Mouse (Mus musculus) thymus, postnatal 36 days (tissue): ENCODE results near the gene Tmem9.
A peak's percentile ranks its signal among the peaks of the same experiment; 100 is the strongest.

Source experiments
- DNase-seq, 2 experiments: peaks; one replicate each; pipeline ENCODE4 v3.0.0; 2022; ENCODE audit warnings: mixed read lengths in 2 of 2

Tmem9 gene

DNA sequence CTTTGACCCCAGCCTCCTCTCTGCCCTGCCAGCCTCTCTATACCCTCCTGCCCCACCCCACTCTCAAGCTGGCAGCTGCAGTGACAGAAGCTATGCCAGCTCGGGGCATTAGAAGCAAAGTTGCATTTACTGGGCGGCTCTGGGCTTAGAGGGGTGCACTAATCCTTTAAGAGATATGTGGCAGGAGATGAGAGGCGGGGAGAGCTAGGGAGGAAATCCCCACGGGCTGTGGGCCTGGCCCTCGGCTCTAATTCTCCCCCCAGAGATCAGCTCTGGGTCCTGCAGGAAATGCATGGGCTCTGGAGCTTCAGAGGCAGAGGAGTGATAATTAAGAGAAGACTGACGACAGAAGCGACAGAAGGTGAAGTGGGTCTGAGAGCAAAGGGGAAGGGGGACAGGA is 25.0 kb downstream of the Tmem9 start:
- DNase-seq: no peak

DNA sequence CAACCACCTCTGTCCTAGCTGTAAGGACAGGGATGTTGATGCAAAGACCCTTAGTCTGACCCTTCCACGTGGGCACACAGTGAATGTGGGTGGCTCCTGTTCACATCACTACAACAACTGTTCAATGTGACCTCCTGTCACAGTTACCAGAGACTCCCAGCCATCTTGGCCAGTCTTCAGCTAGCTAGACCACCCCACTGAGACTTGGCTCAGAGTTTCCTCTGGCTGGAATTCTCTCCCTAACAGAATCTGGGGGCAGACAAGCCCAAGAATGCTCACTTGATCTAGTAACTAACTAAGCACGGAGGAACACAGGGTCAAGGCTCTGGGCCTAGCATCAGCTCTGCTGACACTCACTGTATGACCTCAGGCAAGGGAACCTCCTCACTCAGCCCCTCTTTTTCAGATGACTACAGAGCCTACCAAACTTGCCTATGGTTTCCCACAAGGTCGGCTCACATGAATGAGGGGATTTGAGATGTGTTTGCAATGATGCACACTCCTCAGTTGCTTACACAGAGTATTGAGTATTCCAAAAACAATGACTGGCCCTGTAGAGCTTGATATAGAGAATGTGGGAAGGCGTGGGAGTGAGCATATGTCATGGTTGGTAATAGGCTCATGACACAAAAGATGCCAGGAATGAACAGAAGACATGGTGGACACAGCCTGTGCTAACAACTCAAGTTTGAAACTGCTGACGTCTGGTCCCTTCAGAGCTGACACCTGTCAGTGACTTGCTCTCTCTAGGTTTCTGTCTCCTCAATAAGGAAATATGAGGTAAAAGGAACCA is 31.0 kb downstream of the Tmem9 start:
- no peak for DNase-seq

DNA sequence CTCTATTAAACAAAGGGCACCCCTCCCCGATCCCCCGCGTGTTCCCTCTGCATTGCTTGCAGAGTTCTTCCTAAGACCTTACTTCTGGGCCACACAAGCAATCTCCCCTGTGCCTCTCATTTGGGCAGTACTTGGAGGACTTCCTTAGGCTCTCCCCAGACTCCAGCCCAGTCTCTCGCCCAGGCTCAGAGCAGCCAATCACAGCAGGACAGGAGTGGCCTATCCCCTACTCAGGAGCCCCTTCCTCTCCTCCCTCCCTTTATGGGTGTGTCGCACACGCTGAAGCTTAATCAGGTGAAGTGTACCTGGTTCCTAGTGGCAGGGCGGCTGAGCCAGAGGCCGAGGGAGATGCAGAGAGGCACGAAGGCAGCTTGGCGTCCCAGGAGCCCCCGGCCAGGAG is 32.5 kb downstream of the Tmem9 start:
- no peak for DNase-seq

DNA sequence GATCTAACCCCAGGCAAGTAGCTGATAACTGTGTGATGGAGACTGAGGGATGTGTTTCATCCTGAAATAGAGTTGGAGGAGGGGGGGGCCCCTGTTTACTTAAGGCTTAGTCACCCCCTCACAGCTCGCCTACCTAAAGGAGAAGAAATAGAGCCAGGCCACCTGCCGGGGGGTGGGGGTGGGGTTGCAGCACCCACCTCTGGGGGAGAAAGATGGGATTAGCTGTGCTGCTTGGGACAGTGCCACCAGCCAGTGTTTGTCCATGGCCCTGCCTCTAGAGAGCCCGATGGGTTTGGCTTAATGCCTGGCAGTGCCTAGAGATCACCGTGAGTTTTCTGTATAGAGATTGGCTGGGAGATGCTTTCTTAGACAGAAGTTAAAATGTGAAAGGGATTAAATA is 32.9 kb downstream of the Tmem9 start:
- no peak for DNase-seq

DNA sequence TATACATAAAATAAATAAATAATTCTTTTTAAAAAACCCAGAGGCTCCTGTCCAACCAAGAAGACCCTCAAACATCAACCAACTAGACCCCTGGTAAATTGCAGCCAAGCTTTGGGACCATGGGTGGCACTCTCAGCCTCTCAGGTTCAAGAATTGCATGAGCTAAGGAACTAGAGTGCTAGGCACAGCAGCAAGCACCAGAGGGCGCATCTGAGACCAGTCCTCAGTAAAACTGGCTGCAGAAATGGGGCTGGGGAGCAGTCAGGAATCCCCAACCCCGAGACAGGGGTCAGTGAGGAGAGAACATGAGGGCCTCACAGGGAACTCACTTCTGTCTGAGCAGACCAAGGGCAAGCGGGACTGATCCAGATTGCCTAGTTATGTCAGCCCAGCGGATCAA is 37.8 kb downstream of the Tmem9 start:
- peak; percentile 60 to 67 for DNase-seq

DNA sequence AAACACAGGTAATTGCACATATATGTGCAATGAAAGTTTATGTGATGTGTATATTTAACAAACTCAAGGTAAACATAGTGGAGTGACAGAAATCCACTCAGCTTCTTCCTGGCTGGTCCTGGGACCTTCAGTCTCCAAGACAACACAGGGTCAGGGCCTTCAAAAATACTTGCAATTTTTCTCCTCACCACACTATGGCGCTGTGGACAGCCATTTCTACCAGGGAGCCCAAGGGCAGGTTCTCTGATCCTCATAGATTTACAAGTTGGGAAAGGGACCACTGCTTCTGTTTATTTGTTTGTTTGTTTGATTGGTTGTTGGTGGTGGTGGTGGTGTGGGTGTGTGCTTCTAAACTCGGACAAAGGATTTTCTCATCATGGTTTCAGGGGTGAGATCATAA is 39.5 kb downstream of the Tmem9 start:
- no peak for DNase-seq

DNA sequence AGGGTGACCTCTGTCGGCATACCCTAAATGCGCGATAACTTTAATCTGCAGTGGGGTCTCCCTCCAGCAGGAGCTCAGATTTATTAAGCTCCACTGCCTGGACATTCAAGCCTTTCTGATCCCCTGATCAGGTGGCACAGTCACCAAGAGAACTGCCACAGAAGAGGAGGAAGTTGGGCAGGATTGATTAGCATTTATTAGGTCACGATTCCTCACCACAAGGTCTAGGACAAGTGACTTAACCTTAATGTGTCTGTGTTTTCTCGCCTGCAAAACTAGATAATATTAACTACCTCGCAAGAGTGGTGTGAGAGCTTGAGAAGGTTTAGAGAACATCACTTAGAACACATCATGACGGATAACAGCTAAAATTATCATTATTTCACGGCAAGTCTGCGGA is 39.9 kb downstream of the Tmem9 start:
- no peak for DNase-seq

DNA sequence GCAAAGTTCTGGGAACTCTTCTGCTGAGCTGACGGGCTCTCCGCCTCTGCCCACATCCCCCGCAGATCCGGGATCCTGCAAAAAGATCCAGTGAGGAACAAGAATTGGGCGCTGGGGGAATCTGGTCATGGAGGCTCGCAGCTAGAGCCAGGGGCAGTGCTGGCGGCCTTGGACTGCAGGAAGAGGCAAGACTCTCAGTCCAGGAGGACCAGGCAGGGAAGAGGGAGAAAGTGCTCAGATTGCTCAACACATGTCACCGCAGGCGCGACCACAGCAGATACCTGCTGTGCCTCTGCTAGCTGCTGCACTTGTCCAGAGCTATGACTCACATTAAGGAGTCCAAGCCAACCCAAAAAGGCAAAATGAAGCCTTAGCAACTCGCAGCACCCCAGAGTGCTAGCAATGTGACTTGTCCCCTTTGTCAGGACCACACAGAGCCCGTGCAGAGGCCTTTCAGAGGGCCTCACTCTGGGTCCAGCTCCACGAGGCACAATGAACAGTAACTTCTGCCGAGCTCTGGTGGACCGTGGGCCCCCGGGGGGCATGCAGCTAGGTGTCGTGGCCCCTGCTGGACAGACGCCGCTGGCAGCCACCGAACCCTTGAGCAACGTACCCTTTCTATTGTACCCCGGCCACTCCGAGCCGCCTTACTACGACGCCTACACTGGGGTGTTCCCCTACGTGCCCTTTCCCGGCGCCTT is 42.5 kb downstream of the Tmem9 start, which contains the start of gene Ascl5:
Gene Ascl5 (plus strand): TSS at position 493 of the 701 bp plus-strand sequence.
- DNase-seq: no peak

DNA sequence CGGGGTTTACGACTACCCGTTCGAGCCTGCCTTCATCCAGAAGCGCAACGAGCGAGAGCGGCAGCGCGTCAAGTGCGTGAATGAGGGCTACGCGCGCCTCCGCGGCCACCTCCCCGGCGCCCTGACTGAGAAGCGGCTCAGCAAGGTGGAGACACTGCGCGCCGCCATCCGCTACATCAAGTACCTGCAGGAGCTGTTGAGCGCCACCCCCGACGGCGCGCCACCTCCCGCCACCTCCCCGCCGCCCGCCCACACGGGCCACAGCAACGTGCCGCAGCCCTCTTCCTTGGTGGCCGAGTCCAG is 43.0 kb downstream of the Tmem9 start:
- DNase-seq: peak; percentile 35 to 43

DNA sequence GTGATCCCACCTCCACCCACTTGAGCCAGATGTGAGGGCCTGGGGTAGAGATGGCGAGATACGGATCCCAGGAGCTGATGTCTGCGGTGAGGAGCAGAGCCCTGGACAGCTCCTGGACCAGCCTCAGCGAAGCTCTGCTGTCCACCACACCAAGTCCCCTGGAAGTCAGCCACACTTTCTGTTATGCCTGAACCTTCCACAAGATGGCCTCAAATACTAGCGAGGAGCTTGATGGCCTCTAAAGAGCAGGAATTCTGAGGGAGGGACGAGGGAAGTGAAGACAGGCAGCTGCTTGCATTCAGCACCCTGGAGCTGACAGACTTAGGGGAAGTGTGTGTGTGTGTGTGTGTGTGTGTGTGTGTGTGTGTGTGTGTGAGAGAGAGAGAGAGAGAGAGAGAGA is 43.5 kb downstream of the Tmem9 start:
- DNase-seq: peak; percentile 13 to 17

DNA sequence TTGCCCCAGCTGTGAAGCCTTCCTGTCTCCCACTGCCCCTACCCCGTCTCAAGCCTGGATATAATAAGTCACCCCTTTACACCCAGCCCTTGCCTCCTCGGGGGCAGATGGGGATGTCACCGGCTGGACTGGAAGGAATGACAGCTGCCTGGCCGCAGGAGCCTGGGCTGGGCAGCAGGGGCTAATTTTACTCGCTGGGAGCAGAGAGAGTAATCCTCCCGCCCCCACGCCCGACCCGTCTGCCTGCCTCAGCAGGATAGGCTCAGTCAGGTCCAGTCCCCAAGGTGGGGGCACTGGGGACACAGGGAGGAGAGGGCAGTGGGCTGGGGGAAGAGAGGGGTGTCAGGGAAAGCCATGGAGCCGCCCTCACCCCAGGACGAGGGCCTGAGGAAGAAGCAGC is 44.6 kb downstream of the Tmem9 start, which contains the start of gene Cacna1s:
Gene Cacna1s (plus strand): TSS at position 204 of the 400 bp plus-strand sequence.
- no peak for DNase-seq

DNA sequence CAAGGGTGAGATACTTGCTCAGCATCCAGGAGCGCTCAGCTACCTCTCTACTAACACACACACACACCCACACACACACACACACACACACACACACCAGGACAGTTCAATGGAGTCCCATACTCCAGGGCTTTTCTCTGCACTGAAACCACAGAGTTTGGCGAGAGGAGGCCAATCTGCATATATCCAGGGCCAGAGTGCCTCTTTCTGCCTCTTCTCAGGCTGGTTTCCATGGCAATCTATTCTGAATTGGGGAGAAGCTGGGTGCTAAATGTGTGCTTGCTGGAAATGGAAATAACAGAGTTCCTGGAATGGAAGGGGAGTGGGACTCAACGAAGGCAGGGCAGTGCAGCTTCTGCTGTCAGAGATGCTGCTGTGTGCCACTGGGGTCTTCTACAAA is 47.8 kb downstream of the Tmem9 start:
- no peak for DNase-seq

DNA sequence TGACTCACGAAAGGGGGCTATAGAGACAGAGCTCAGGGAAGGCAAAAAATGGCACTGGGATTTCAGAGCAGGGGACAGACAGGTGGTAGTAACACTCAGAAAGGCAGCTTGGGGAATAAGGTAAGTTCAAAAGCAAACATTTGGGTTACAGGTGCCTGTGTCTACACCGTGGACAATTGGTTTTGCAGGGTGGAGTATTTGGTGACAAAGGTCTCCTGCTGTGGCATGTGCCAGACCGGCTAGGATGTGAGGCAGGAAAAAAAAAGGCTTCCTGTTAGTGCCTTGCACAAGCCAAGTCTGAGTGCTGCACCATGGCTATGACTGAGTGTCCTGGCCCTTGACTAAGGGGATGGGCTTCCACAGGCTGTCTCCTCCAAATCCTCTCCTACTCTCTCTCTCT is 50.6 kb downstream of the Tmem9 start:
- no peak for DNase-seq

DNA sequence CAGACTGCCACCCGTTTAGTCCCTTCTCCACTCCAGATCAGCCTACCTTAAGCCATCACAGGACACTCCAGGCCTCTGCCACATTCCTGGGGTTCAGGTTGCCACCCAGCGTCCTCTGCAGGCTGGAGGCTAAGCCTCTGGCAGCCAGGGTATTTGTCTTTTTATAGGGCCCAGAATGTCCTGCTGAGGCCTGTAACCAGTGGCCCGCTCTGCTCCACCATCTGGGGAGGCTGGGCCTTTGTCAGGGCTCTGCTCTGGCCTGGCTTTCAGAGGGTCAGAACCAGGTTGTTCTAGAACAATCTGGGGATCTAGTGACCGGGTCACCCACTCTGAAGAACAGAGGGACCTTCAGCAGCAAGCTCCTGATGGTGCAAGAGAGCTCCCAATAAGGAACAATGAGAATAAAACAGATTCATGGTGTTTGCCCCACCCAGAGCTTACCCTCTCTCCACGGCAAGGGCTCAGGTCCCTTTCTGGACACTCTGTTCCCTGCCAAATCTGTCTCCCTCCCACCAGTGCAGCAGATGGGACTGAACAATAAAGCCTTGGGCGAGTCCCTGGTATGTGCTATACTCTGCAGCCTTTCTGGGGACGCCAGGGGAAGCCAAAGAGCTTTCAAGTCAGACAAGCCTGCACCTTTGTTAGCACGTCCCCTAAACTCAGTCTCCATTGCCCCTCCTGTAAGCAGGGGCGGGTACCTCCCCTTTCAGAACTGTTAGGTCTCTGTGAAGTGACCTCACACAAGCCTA is 53.3 kb downstream of the Tmem9 start:
- peak; percentile 62 to 65 for DNase-seq

DNA sequence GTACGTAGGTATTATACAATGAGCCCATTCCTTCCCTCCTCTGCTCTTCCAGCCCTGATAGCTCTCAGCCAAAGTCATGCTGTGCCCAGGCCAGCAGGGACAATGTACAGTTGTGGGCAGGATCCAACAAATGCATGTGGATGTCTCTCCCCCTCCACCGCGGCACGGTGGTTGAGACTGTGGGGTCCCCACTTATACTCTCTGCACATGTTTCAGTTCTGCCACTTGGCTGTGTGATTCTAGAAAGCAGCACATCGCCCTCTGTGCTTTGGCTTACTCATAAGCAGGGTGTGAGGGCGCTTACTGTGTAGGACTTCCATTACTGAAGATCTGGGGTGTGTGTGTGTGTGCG is 53.8 kb downstream of the Tmem9 start:
- DNase-seq: no peak

DNA sequence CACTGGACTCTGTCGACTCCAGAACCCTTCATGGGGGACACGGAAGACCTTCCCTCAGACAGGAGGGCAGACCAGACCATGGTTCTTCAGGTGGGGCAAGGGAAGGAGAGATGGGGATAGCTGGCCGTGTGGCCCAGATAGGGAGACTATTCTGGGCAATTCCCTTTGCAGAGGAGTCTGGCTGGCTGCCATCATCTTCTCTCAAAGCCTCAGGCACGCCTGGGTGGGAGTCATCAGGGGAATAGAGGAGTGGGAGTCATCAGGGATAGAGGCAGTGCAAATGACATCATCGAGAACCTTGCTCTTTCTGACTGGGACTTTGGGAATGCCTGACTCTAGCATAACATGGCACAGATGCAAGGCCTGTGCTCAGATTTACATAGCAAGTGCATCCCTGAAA is 56.0 kb downstream of the Tmem9 start:
- no peak for DNase-seq

DNA sequence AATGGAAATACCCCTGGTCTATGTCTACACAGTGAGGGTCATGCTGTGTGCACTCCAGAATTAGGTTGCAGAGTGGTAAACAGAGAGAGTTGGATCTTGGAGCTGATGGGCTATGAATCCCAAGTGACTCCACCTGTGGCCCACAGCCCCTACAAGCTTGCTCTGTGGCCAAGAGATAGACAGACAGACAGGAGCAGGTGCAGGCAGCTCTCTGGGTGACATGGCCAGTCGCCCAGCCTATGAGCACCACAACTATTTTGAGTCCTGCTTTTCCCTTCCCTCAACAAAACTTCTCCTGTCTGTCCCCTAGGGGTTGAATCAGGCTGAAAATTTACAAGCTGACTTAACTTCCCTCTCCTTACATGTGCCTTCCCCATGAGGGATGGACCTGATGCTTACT is 58.7 kb downstream of the Tmem9 start:
- no peak for DNase-seq

DNA sequence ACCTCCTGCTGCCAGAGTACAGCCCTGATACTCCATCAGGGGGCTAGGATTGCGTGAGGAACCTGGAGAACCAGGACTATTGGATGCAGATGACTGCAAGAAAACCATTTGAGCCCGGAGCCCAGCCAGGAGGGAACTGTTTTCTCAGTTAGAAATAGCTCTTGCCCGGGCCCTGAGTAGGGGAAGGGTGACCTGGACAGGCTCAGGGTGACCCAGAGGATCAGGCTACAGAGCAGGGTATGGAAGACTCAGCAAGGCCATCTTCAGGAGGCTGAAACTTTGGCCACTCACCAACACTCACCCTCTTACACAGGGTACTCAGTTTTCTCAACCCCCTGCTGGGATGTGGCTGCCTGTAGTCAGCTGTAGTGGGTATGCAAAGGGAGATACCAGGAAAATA is 59.6 kb downstream of the Tmem9 start:
- no peak for DNase-seq

DNA sequence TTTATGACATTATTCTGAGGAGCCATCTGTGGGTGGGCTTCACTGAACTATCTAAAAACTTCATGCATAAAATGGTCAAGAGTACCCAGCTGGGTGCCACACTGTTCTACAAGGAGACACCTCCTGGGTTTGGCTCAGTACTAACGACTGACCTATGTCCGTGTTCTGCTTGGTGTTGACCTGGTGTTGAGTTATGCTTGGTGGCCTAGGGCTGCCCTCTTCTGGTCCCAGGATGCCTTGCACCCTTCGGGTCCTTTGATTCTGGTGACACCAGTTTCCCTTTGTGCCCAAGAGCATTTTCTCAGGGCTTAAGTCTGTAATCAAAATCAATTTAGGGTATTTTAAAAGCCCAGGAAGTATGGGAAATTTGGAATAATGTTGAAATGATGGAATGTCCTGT is 68.1 kb downstream of the Tmem9 start:
- DNase-seq: peak; percentile 24 to 31

DNA sequence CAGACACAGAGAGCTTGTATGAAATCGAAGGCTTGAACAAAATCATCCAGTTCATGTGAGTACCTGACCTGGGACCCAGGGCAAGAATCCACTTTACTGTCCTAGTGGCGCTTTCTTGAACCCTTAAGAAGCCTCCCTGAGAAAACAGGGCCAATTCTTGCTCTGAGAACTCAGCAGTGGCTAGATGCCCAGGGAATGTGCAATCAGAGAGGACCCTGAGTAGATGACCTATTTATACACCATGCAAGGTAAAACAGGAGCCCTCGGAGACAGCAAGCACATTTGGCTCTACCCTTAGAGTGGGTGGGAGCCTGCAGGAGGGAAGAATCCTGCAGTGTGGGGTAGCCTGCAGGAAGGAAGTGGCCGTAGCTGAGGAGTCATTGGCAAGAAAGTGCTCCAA is 69.7 kb downstream of the Tmem9 start:
- DNase-seq: no peak

DNA sequence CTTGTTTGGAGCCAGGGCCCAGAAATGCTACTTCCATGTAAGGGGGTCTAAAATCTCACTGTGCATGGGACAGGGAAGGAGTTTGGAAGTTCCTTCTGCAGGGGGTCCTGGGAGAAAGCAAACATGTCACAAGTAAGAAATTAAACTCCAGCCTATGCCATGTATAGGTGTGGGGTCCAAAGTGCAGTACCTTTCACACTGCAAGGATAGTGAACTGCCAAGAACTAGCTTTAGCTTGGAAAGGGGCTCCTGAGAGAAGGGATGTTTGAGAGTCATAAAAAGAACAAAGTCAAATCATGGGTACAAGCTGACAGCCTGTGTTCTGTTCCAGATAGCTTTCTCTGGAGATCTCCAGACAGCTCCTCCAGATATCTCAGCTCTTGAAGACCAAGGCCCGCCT is 73.2 kb downstream of the Tmem9 start:
- no peak for DNase-seq
